Mouse (Mus musculus): ENCODE data around the gene Zgpat.

GRCm38 (mm10) chr2:181409643-181410042, 44.9 kb downstream of the Zgpat start:
- no peak for TF ChIP-seq CTCF (IDR thresholded peaks at IDR 0.05; ENCODE audit: low read depth, low read length)
- no peak for TF ChIP-seq POLR2A (IDR thresholded peaks at IDR 0.05; ENCODE audit: insufficient read depth, low read length)
